Mouse (Mus musculus) stomach, embryonic 16.5 days (tissue): ENCODE measurements around the gene Pced1b. TPM values are rescaled to one million over a fixed set of nuclear protein-coding genes. Genes with fewer than 3 reads are reported as not detected.

Experiments used
- ATAC-seq: fragments of 200-750 bp; cut with Nextera tagmentation; 2 replicates; pipeline ENCODE4 v1.8.0; 2017; ENCODE audit warnings: moderate number of reproducible peaks, moderate TSS enrichment; ENCODE audit not compliant: insufficient read depth, low FRiP score
- H3K27ac ChIP-seq: fragments of 300-500 bp; sonication (generic); 2 replicates; pipeline ENCODE4 v1.5.1; 2014; ENCODE audit warnings: low read length
- H3K27me3 ChIP-seq: fragments of 300-500 bp; sonication (generic); 2 replicates; pipeline ENCODE4 v1.6.1; 2014; ENCODE audit warnings: low read length, control low read depth, mixed read lengths; ENCODE audit not compliant: control insufficient read depth, insufficient read depth
- H3K36me3 ChIP-seq: fragments of 300-500 bp; sonication (generic); 2 replicates; pipeline ENCODE4 v1.6.1; 2014; ENCODE audit warnings: low read length; ENCODE audit not compliant: control insufficient read depth, insufficient read depth
- H3K4me1 ChIP-seq: fragments of 300-500 bp; sonication (generic); 2 replicates; pipeline ENCODE4 v1.6.1; 2014; ENCODE audit warnings: low read length, control low read depth, mixed read lengths; ENCODE audit not compliant: control insufficient read depth, insufficient read depth
- H3K4me2 ChIP-seq: fragments of 300-500 bp; sonication (generic); 2 replicates; pipeline ENCODE4 v1.6.1; 2014; ENCODE audit warnings: low read depth, low read length, mixed read lengths
- H3K4me3 ChIP-seq: fragments of 300-500 bp; sonication (generic); replicated peaks from 2 replicates; pipeline ENCODE4 v1.5.1; 2014; ENCODE audit warnings: mild to moderate bottlenecking, low read length
- H3K9ac ChIP-seq: fragments of 300-500 bp; sonication (generic); 2 replicates; pipeline ENCODE4 v1.6.1; 2014; ENCODE audit warnings: low read length
- H3K9me3 ChIP-seq: fragments of 300-500 bp; sonication (generic); replicated peaks from 2 replicates; pipeline ENCODE4 v1.6.1; 2016; ENCODE audit warnings: low read length, control low read depth; ENCODE audit not compliant: control insufficient read depth
- WGBS: fragments of 180-500 bp; shearing (Covaris S2); extraction: QIAGEN DNeasy Blood & Tissue Kit; methylation state at CpG from one replicate; pipeline ENCODE4 v1.1.7; 2014; 5-methylcytosine and 5-hydroxymethylcytosine counted together
- polyA plus RNA-seq: library from polyadenylated mRNA; unstranded; fragments of >200 nt; fragmentation: Nextera tagmentation; extraction: Ambion mirVana; gene quantifications from 2 replicates; pipeline ENCODE4 v1.2.1, GENCODE M21; 2015

Gene Pced1b
- polyA plus RNA-seq, 1 experiment from 2014 or later, result 2.9 TPM

GRCm38 (mm10) chr15:97314720-97315421, 68.0 kb downstream of the Pced1b start:
- H3K4me1 ChIP-seq, result no peaks in the 10 kb centered on the region
- no peak for ATAC-seq
- H3K27me3 ChIP-seq, result no peaks in the 10 kb centered on the region
- no peak overlapping the region for H3K4me3 ChIP-seq
- peaks cover 4% of the 10 kb centered on the region; the same call in 1 of the 2 replicates for H3K9me3 ChIP-seq
- no peak overlapping the region for H3K4me2 ChIP-seq
- no peak overlapping the region for H3K27ac ChIP-seq
- 72% methylated on average over 14 of the region's 14 CpGs for WGBS
- H3K36me3 ChIP-seq, result no peaks in the 10 kb centered on the region
- H3K9ac ChIP-seq, result no peak overlapping the region

GRCm38 (mm10) chr15:97315422-97315757, 68.5 kb downstream of the Pced1b start:
- H3K4me3 ChIP-seq, result no peak overlapping the region
- no peaks in the 10 kb centered on the region for H3K4me1 ChIP-seq
- H3K9me3 ChIP-seq, result peaks cover 4% of the 10 kb centered on the region; the same call in 1 of the 2 replicates
- no peaks in the 10 kb centered on the region for H3K27me3 ChIP-seq
- WGBS, result 52% methylated on average over 9 of the region's 9 CpGs
- no peak overlapping the region for H3K9ac ChIP-seq
- no peak overlapping the region for H3K27ac ChIP-seq
- ATAC-seq, result no peak
- no peaks in the 10 kb centered on the region for H3K36me3 ChIP-seq
- H3K4me2 ChIP-seq, result no peak overlapping the region

GRCm38 (mm10) chr15:97318365-97319001, 71.6 kb downstream of the Pced1b start:
- Histone ChIP-seq H3K4me3 (no peak overlapping the region), H3K4me1 (no peaks in the 10 kb centered on the region), H3K27me3 (no peaks in the 10 kb centered on the region), H3K36me3 (no peaks in the 10 kb centered on the region), H3K4me2 (no peak overlapping the region), H3K9ac (no peak overlapping the region), H3K27ac (no peak overlapping the region), H3K9me3 (peaks cover 4% of the 10 kb centered on the region; the same call in 1 of the 2 replicates)
- no peak for ATAC-seq
- 69% methylated on average over 21 of the region's 21 CpGs for WGBS

- WGBS, result 71% methylated on average over 5 of the region's 5 CpGs
Measured at GRCm38 (mm10) chr15:97322821-97323220, 75.9 kb downstream of the Pced1b start.

GRCm38 (mm10) chr15:97323466-97323865, 76.6 kb downstream of the Pced1b start:
- H3K9ac ChIP-seq, result no peak overlapping the region
- H3K27ac ChIP-seq, result no peak overlapping the region
- no peak overlapping the region for H3K4me3 ChIP-seq
- no peaks in the 10 kb centered on the region for H3K36me3 ChIP-seq
- H3K9me3 ChIP-seq, result peaks cover 7% of the 10 kb centered on the region
- H3K27me3 ChIP-seq, result no peaks in the 10 kb centered on the region
- 66% methylated on average over 24 of the region's 24 CpGs for WGBS
- H3K4me2 ChIP-seq, result no peak overlapping the region
- no peak for ATAC-seq
- no peaks in the 10 kb centered on the region for H3K4me1 ChIP-seq

More at GRCm38 (mm10) chr15:97322821-97323220, 75.9 kb downstream of the Pced1b start:
- no peak for ATAC-seq
- Histone ChIP-seq H3K27ac (no peak overlapping the region), H3K9me3 (peaks cover 7% of the 10 kb centered on the region), H3K4me2 (no peak overlapping the region), H3K36me3 (no peaks in the 10 kb centered on the region), H3K4me1 (no peaks in the 10 kb centered on the region), H3K27me3 (no peaks in the 10 kb centered on the region), H3K9ac (no peak overlapping the region), H3K4me3 (no peak overlapping the region)

GRCm38 (mm10) chr15:97324311-97324710, 77.4 kb downstream of the Pced1b start:
- WGBS, result 65% methylated on average over 9 of the region's 9 CpGs
- H3K27me3 ChIP-seq, result no peaks in the 10 kb centered on the region
- ATAC-seq, result no peak
- no peak overlapping the region for H3K27ac ChIP-seq
- H3K4me3 ChIP-seq, result no peak overlapping the region
- peaks cover 7% of the 10 kb centered on the region for H3K9me3 ChIP-seq
- H3K4me1 ChIP-seq, result no peaks in the 10 kb centered on the region
- H3K36me3 ChIP-seq, result no peaks in the 10 kb centered on the region
- H3K9ac ChIP-seq, result no peak overlapping the region
- no peak overlapping the region for H3K4me2 ChIP-seq

GRCm38 (mm10) chr15:97327500-97328081, 80.7 kb downstream of the Pced1b start:
- Histone ChIP-seq H3K9me3 (peaks cover 7% of the 10 kb centered on the region), H3K27me3 (no peaks in the 10 kb centered on the region), H3K4me2 (no peak overlapping the region), H3K4me3 (no peak overlapping the region), H3K36me3 (no peaks in the 10 kb centered on the region), H3K4me1 (no peaks in the 10 kb centered on the region), H3K9ac (no peak overlapping the region), H3K27ac (no peak overlapping the region)
- 73% methylated on average over 18 of the region's 18 CpGs for WGBS
- no peak for ATAC-seq

- no peak overlapping the region for H3K9ac ChIP-seq
- no peak overlapping the region for H3K4me3 ChIP-seq
- H3K9me3 ChIP-seq, result peaks cover 1% of the 10 kb centered on the region
- H3K36me3 ChIP-seq, result no peaks in the 10 kb centered on the region
- no peak for ATAC-seq
- H3K4me1 ChIP-seq, result no peaks in the 10 kb centered on the region
- no peaks in the 10 kb centered on the region for H3K27me3 ChIP-seq
- no peak overlapping the region for H3K27ac ChIP-seq
- no peak overlapping the region for H3K4me2 ChIP-seq
- 79% methylated on average over 9 of the region's 9 CpGs for WGBS
Measured at GRCm38 (mm10) chr15:97332582-97332981, 85.7 kb downstream of the Pced1b start.

GRCm38 (mm10) chr15:97337636-97338352, 90.9 kb downstream of the Pced1b start:
- 0 out of 2 replicates have a peak, but pooled peaks have one; percentile 39 for ATAC-seq
- no peaks in the 10 kb centered on the region for H3K4me1 ChIP-seq
- no peak overlapping the region for H3K27ac ChIP-seq
- H3K27me3 ChIP-seq, result no peaks in the 10 kb centered on the region
- H3K4me2 ChIP-seq, result peak overlapping the region; percentile 48
- 31% methylated on average over 14 of the region's 14 CpGs for WGBS
- H3K4me3 ChIP-seq, result peak overlapping the region; percentile 16
- H3K36me3 ChIP-seq, result no peaks in the 10 kb centered on the region
- no peak overlapping the region for H3K9ac ChIP-seq
- no peaks in the 10 kb centered on the region for H3K9me3 ChIP-seq
